Comparison of ENCODE assay signal across 21 mouse cellular contexts in genomic region chr17:30518431-30519171, GRCm38 (mm10). TPM values are rescaled to one million over a fixed set of nuclear protein-coding genes. Genes with fewer than 3 reads are reported as not detected.
DNase-seq lines count a peak whose midpoint lies in the region; ATAC-seq lines count a peak whose summit lies in the region.
"Had no signal": no experiment of that assay in that cellular context is flagged by ENCODE, and none has a peak within 500 bp of the region (broad histone marks: within the 10 kb centered on the region; RNA-seq: fewer than 3 reads in every experiment).

No protein-coding gene starts in this region.

- H3K9me3 ChIP-seq in midbrain, embryonic 16.5 days (replicated peaks; ENCODE audit: control insufficient read depth, low read length, poor library complexity, severe bottlenecking): no peaks in the 10 kb centered on the region
- H3K9me3 ChIP-seq: embryonic facial prominence, embryonic 10.5 days; heart, embryonic 13.5 days; liver, embryonic 13.5 days; midbrain, embryonic 10.5 days had no signal

- H3K27me3 ChIP-seq in splenic B cell, adult 2 months (ENCODE audit: control insufficient read depth, insufficient read depth, low read length, poor library complexity, severe bottlenecking): no peaks in the 10 kb centered on the region
- H3K27me3 ChIP-seq in midbrain, embryonic 16.5 days (ENCODE audit: control insufficient read depth, insufficient read depth, low read depth, low read length): no peaks in the 10 kb centered on the region
- H3K27me3 ChIP-seq: heart, embryonic 13.5 days; liver, embryonic 13.5 days had no signal

- no peak overlapping the region for H3K4me3 ChIP-seq in midbrain, embryonic 16.5 days (ENCODE audit: low read depth, low read length)
- H3K4me3 ChIP-seq: embryonic facial prominence, embryonic 10.5 days; heart, embryonic 13.5 days; liver, embryonic 13.5 days; midbrain, embryonic 10.5 days had no signal

- H3K27ac ChIP-seq in midbrain, embryonic 16.5 days (ENCODE audit: low read length): no peak overlapping the region
- H3K27ac ChIP-seq: embryonic facial prominence, embryonic 10.5 days; heart, embryonic 13.5 days; liver, embryonic 13.5 days; midbrain, embryonic 10.5 days had no signal

- peaks cover 2% of the 10 kb centered on the region; the same call in 1 of the 2 replicates for H3K36me3 ChIP-seq in splenic B cell, adult 2 months (ENCODE audit: control insufficient read depth, insufficient read depth, low read length, poor library complexity, severe bottlenecking)
- no peaks in the 10 kb centered on the region for H3K36me3 ChIP-seq in midbrain, embryonic 16.5 days (ENCODE audit: control insufficient read depth, insufficient read depth, low read length)

- WGBS in midbrain, embryonic 16.5 days: 77% methylated on average over 8 of the region's 8 CpGs

- no peaks in the 10 kb centered on the region for H3K4me1 ChIP-seq in midbrain, embryonic 16.5 days (ENCODE audit: control insufficient read depth, insufficient read depth, low read length)
- H3K4me1 ChIP-seq: embryonic facial prominence, embryonic 10.5 days; liver, embryonic 13.5 days; midbrain, embryonic 10.5 days had no signal

- no peak overlapping the region for H3K4me2 ChIP-seq in midbrain, embryonic 16.5 days (ENCODE audit: low read length)
- H3K4me2 ChIP-seq: heart, embryonic 13.5 days; liver, embryonic 13.5 days had no signal

- ATAC-seq in CD4-positive, CD25-positive, alpha-beta regulatory T cell, adult 4 months: no peak
- peak; percentile 75 for ATAC-seq in megakaryocyte, adult 5-6 weeks (ENCODE audit: poor library complexity, severe bottlenecking)
- no peak for ATAC-seq in midbrain, embryonic 16.5 days
- ATAC-seq: forebrain, embryonic 14.5 days; inflammation-experienced regulatory T-cells, adult 6 months had no signal

- peak; percentile 55 for DNase-seq in CD4-positive, CD25-positive, alpha-beta regulatory T cell, adult 2 months (ENCODE audit: low read depth, low spot score)
- peak; percentile 50 for DNase-seq in thymus, postnatal 0 days (ENCODE audit: low spot score)
- no peak for DNase-seq in thymus, postnatal 10 days (ENCODE audit: low spot score in 2 of 2)
- DNase-seq in splenic B cell, adult 2 months (ENCODE audit: low read depth, low spot score): peak; percentile 6
- DNase-seq in layer of hippocampus, postnatal 25 days (ENCODE audit: extremely low spot score in 1 of 2, low spot score in 1 of 2): no peak
- DNase-seq: cerebellum, adult 11 months; gastrocnemius, postnatal 36 days; heart, postnatal 36 days; kidney, adult 8-10 months; kidney, postnatal 36 days; liver, embryonic 13.5 days; lung, postnatal 10 days; spleen, adult 18-20 months had no signal

- H3K9ac ChIP-seq in midbrain, embryonic 16.5 days (ENCODE audit: low read depth, low read length): no peak overlapping the region
- H3K9ac ChIP-seq: heart, embryonic 13.5 days; liver, embryonic 13.5 days had no signal

RNA-seq across cellular contexts. Expression of gene Btbd9, which starts 57.7 kb away (rescaled TPM):
- polyA plus RNA-seq in CD4-positive, CD25-positive, alpha-beta regulatory T cell, adult 4 months (2017; shearing (Covaris generic)): 10 to 100 TPM; 58.9 to 82.9 TPM
- polyA plus RNA-seq in thymus, postnatal 0 days (2015; fragmentation: Nextera tagmentation; extraction: Ambion mirVana): 42.7 and 51.9 TPM in 2 replicates
- 16.3 and 21.0 TPM in 2 replicates for total RNA-seq in megakaryocyte, adult 5-6 weeks (2015)
- total RNA-seq in megakaryocyte, adult 5-6 weeks (2017): 12.6 and 15.5 TPM in 2 replicates
- total RNA-seq in layer of hippocampus, postnatal 25 days (2021): 100 to 1,000 TPM; 138 to 162 TPM
- 164 and 167 TPM in 2 replicates for polyA plus RNA-seq in midbrain, embryonic 16.5 days (2015; fragmentation: Nextera tagmentation; extraction: Ambion mirVana)

Comparison
In these comparisons a context has a peak if more than half of its experiments do, and no peak if none do; other contexts are left out.
1. DNase-seq: peak in CD4-positive, CD25-positive, alpha-beta regulatory T cell, adult 2 months (single experiment), thymus, postnatal 0 days (single experiment) and splenic B cell, adult 2 months (single experiment); none in thymus, postnatal 10 days (0 of 2) and layer of hippocampus, postnatal 25 days (0 of 2).